Mouse (Mus musculus): Measurements from ENCODE around the gene Traf3.

DNA sequence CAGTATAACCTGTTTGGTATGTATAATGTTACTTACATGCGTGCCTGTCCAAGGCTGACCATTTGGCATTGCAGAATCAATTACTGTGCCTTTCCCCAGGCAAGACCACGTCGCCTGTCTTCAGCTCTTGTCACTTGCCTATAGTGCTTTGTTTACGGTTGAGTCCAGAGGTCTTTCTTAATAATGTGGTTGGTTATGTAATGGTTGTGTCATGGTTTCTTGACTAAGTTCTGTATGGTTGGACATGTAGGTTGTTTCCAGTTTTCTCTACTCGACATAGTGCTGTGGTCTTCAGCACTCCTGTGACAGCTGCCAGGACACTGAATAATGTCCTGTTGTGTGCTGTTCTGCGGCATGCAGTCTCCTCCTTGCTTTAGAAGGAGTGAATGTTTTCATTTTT lies 26.6 kb downstream of the Traf3 start:
- no peak for TF ChIP-seq CTCF (IDR thresholded peaks at IDR 0.05; ENCODE audit: low read depth, low read length)
- TF ChIP-seq POLR2A (IDR thresholded peaks at IDR 0.05; ENCODE audit: insufficient read depth, low read length): no peak
- TF ChIP-seq EP300 (IDR thresholded peaks at IDR 0.05; ENCODE audit: insufficient read depth, low read depth, low read length): no peak
